Mouse (Mus musculus) lung, embryonic 14.5 days (tissue): ENCODE data around the gene Acsf3. TPM values are rescaled to one million over a fixed set of nuclear protein-coding genes. Genes with fewer than 3 reads are reported as not detected.

Experiments
- ATAC-seq: fragments of 200-750 bp; cut with Nextera tagmentation; 2 replicates; pipeline ENCODE4 v1.8.0; 2017; ENCODE audit warnings: mild to moderate bottlenecking, moderate TSS enrichment, moderate library complexity; ENCODE audit not compliant: insufficient read depth
- DNase-seq: peaks from one replicate; pipeline ENCODE4 v3.0.0-alpha.2; 2015
- H3K27ac ChIP-seq: fragments of 300-500 bp; sonication (generic); 2 replicates; pipeline ENCODE4 v1.5.1; 2014; ENCODE audit warnings: low read depth, mild to moderate bottlenecking, moderate library complexity
- H3K27me3 ChIP-seq: fragments of 300-500 bp; sonication (generic); 2 replicates; pipeline ENCODE4 v1.6.1; 2014; ENCODE audit warnings: low read length, control low read depth; ENCODE audit not compliant: insufficient read depth
- H3K36me3 ChIP-seq: fragments of 300-500 bp; sonication (generic); 2 replicates; pipeline ENCODE4 v1.6.1; 2014; ENCODE audit warnings: control low read depth; ENCODE audit not compliant: insufficient read depth
- H3K4me1 ChIP-seq: fragments of 300-500 bp; sonication (generic); 2 replicates; pipeline ENCODE4 v1.6.1; 2014; ENCODE audit warnings: antibody characterized with exemption, control low read depth; ENCODE audit not compliant: insufficient read depth
- H3K4me2 ChIP-seq: fragments of 300-500 bp; sonication (generic); 2 replicates; pipeline ENCODE4 v1.6.1; 2014; ENCODE audit warnings: mild to moderate bottlenecking
- H3K4me3 ChIP-seq: fragments of 300-500 bp; sonication (generic); 2 replicates; pipeline ENCODE4 v1.5.1; 2014; ENCODE audit warnings: low read depth, low read length
- H3K9ac ChIP-seq: fragments of 300-500 bp; sonication (generic); 2 replicates; pipeline ENCODE4 v1.6.1; 2014
- H3K9me3 ChIP-seq: fragments of 300-500 bp; sonication (generic); 2 replicates; pipeline ENCODE4 v1.6.1; 2016; ENCODE audit warnings: low read depth, low read length, control low read depth
- CTCF ChIP-seq: IDR thresholded peaks from 2 replicates; pipeline ENCODE4 v1.5.1; 2016; ENCODE audit warnings: antibody characterized with exemption, low read depth
- WGBS: fragments of 180-500 bp; shearing (Covaris S2); extraction: QIAGEN DNeasy Blood & Tissue Kit; methylation state at CpG from one replicate; pipeline ENCODE4 v1.1.7; 2014; 5-methylcytosine and 5-hydroxymethylcytosine counted together
- polyA plus RNA-seq: library from polyadenylated mRNA; unstranded; fragments of >200 nt; fragmentation: Nextera tagmentation; extraction: Ambion mirVana; gene quantifications from 2 replicates; pipeline ENCODE4 v1.2.1, GENCODE M21; 2014

Gene Acsf3
- polyA plus RNA-seq, 1 experiment from 2014 or later: 17.7 TPM

- Histone ChIP-seq H3K36me3 (no peaks in the 10 kb centered on the region), H3K4me2 (no peak overlapping the region), H3K4me3 (no peak overlapping the region), H3K27me3 (0 out of 2 replicates have a peak, but pooled peaks cover 2% of the 10 kb centered on the region), H3K9me3 (no peaks in the 10 kb centered on the region), H3K27ac (no peak overlapping the region), H3K9ac (no peak overlapping the region), H3K4me1 (no peaks in the 10 kb centered on the region)
- TF ChIP-seq CTCF: no peak
- ATAC-seq: no peak
- peak; percentile 61 for DNase-seq
- WGBS: 40% methylated on average over 4 of the region's 4 CpGs
Measured at GRCm38 (mm10) chr8:122737071-122737470, 38.2 kb upstream of the Acsf3 start.

- no peak overlapping the region for H3K4me2 ChIP-seq
- 84% methylated on average over 6 of the region's 6 CpGs for whole genome bisulfite sequencing
- no peak overlapping the region for H3K4me3 ChIP-seq
- no peaks in the 10 kb centered on the region for H3K4me1 ChIP-seq
- H3K9ac ChIP-seq: no peak overlapping the region
- DNase-seq: no peak
- TF ChIP-seq CTCF: no peak
- no peak overlapping the region for H3K27ac ChIP-seq
- no peaks in the 10 kb centered on the region for H3K36me3 ChIP-seq
- no peak for ATAC-seq
- H3K9me3 ChIP-seq: no peaks in the 10 kb centered on the region
- H3K27me3 ChIP-seq: 0 out of 2 replicates have a peak, but pooled peaks cover 2% of the 10 kb centered on the region
Measured at GRCm38 (mm10) chr8:122737886-122738285, 37.4 kb upstream of the Acsf3 start.

DNA sequence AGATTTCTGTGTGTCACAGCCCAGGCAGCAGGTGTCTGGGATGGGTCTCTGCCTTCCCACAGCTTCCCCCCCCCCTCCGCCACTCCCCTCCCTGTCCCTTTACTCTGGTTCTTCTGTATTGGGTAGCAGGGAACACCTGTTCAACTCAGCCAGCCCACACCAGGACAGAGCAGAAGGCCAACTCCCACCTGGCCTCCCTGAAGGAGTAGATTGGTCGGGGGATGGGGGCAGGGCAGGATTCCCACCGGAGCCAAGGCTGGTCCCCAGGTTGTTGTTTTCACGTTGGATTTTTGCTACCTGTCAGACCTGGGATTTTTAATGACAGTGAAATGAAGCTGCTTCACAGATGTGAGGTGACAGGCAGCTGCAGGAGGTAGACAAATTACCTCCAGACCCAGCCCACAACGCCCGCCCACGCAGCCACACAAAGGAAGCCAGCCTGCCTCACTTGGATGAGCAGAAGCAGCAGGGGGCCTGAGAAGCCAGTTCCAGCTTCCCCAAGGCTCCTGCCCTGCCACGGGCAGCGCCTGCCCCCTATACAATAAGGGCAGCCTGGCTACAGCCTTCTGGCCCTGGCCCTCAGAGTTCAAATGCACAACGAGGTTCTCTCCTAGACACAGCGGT is 36.1 kb upstream of the Acsf3 start:
- no peaks in the 10 kb centered on the region for H3K36me3 ChIP-seq
- H3K4me3 ChIP-seq: no peak overlapping the region
- no peak overlapping the region for H3K9ac ChIP-seq
- no peak overlapping the region for H3K27ac ChIP-seq
- WGBS: 18% methylated on average over 11 of the region's 11 CpGs
- TF ChIP-seq CTCF: no peak
- H3K4me2 ChIP-seq: no peak overlapping the region
- peaks cover 10% of the 10 kb centered on the region for H3K27me3 ChIP-seq
- ATAC-seq (no peak), DNase-seq (no peak)
- no peaks in the 10 kb centered on the region for H3K4me1 ChIP-seq
- H3K9me3 ChIP-seq: no peaks in the 10 kb centered on the region

- 27% methylated on average over 19 of the region's 19 CpGs for WGBS
- DNase-seq: no peak
- Histone ChIP-seq H3K27me3 (peaks cover 40% of the 10 kb centered on the region), H3K9me3 (no peaks in the 10 kb centered on the region), H3K9ac (no peak overlapping the region), H3K4me3 (no peak overlapping the region), H3K36me3 (no peaks in the 10 kb centered on the region), H3K4me2 (no peak overlapping the region), H3K27ac (no peak overlapping the region), H3K4me1 (no peaks in the 10 kb centered on the region)
- TF ChIP-seq CTCF: no peak
- no peak for ATAC-seq
Measured at GRCm38 (mm10) chr8:122742471-122742870, 32.8 kb upstream of the Acsf3 start.

DNA sequence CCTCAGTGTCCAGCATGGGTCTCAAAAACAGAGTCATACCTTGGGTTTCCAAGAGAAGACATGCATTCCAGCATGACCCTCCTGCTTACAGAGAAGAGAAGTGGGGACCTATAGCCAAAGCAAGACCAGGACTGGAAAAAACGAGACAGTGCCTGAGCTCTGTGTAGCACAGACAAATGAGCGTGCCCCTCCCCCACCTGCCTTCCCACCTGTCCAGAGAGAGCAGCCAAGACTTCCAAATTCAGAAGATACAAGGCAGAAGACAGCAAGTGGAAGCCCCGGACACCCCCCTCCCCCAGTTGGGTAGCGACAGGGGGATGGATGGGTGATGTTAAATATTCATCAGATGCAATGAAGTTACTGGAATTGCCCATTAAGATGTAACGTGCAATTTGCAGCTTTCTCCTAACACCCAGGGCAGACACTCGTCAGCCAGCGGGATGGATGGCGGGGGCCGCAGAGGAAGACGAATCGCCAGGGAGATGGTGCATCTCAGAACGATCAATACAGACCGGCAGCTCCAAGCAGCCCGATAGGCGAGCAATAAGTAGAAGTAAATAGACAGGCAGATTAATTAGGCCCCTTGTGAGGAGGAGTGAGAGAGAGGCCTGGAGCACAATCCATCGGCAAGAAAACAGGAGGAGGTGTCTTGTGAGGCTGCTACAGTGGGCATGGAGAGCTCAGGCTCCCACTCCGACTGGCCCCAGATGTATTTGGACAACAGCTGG is 30.1 kb upstream of the Acsf3 start:
- Histone ChIP-seq H3K4me3 (no peak overlapping the region), H3K4me2 (no peak overlapping the region), H3K9me3 (no peaks in the 10 kb centered on the region), H3K4me1 (no peaks in the 10 kb centered on the region), H3K27me3 (peaks cover 40% of the 10 kb centered on the region), H3K9ac (no peak overlapping the region), H3K27ac (no peak overlapping the region), H3K36me3 (no peaks in the 10 kb centered on the region)
- no peak for TF ChIP-seq CTCF
- 23% methylated on average over 17 of the region's 17 CpGs for WGBS
- DNase-seq (no peak), ATAC-seq (no peak)

GRCm38 (mm10) chr8:122745750-122746275 is 29.5 kb upstream of the Acsf3 start:
- WGBS: 21% methylated on average over 16 of the region's 16 CpGs
- Histone ChIP-seq H3K27ac (no peak overlapping the region), H3K27me3 (peaks cover 40% of the 10 kb centered on the region), H3K4me2 (no peak overlapping the region), H3K36me3 (no peaks in the 10 kb centered on the region), H3K9ac (no peak overlapping the region), H3K4me3 (no peak overlapping the region), H3K9me3 (no peaks in the 10 kb centered on the region), H3K4me1 (no peaks in the 10 kb centered on the region)
- no peak for DNase-seq
- no peak for TF ChIP-seq CTCF
- ATAC-seq: no peak

GRCm38 (mm10) chr8:122746439-122746838 is 28.8 kb upstream of the Acsf3 start:
- 42% methylated on average over 7 of the region's 7 CpGs for WGBS
- no peak for DNase-seq
- Histone ChIP-seq H3K9me3 (no peaks in the 10 kb centered on the region), H3K4me3 (no peak overlapping the region), H3K36me3 (no peaks in the 10 kb centered on the region), H3K9ac (no peak overlapping the region), H3K4me1 (no peaks in the 10 kb centered on the region), H3K4me2 (no peak overlapping the region), H3K27ac (no peak overlapping the region), H3K27me3 (peaks cover 40% of the 10 kb centered on the region)
- ATAC-seq: no peak
- TF ChIP-seq CTCF: no peak
